8 mouse cellular contexts compared by ENCODE assay signal in the genomic region with DNA sequence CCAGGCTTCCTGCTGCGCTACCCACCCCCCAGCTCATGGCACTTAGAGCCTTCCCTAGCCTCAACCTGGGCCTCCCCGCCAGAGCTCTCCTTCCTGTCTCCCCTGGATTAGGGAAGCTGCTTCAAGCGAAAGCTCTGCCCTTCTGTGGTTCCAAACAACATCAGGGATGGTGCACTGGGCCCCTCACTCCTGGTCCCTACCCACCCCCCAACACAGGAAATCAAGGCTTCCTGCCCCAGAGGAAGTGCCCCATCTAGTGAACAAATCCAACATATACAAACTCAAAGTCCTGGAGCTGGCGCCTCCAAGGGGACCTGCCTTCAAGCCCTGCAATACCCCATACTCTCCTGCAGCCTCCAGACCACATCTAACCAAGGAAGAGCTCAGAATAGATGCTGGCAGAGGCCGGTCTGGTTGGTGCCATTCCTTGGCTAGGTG. TPM values are rescaled to one million over a fixed set of nuclear protein-coding genes. Genes with fewer than 3 reads are reported as not detected.
A peak's percentile ranks its signal among the peaks of the same experiment; 100 is the strongest.
DNase-seq lines count a peak whose midpoint lies in the region; ATAC-seq and TF ChIP-seq lines count a peak whose summit lies in the region.

No protein-coding gene starts in this region.

- WGBS in liver, embryonic 12.5 days (ENCODE audit: insufficient replicate concordance), result 29% methylated on average over 5 of the region's 5 CpGs
- WGBS in olfactory bulb, adult 2 months, result 89% methylated on average over 5 of the region's 5 CpGs

- no peak for ATAC-seq in liver, embryonic 12.5 days

- H3K27me3 ChIP-seq in liver, embryonic 12.5 days (replicated peaks), result peaks cover 42% of the 10 kb centered on the region

- DNase-seq in 416B (ENCODE audit: low read depth) (peak; percentile 59), ZHBTc4 (ENCODE audit: low read depth, low spot score) (peak; percentile 20)
- peak; percentile 59 for DNase-seq in heart, postnatal 4 days
- DNase-seq in cerebellum, postnatal 4 days (ENCODE audit: low spot score in 2 of 2), result no peak
- DNase-seq in urinary bladder, postnatal 36 days (ENCODE audit: low spot score in 2 of 2), result no peak
- DNase-seq in frontal cortex, postnatal 10 days (ENCODE audit: low spot score in 2 of 2), result no peak

- no peak overlapping the region for H3K9ac ChIP-seq in liver, embryonic 12.5 days

- no peak for TF ChIP-seq POLR2A in olfactory bulb, adult 2 months (IDR thresholded peaks at IDR 0.05; ENCODE audit: insufficient read depth, low read depth, low read length)

- peak overlapping the region; percentile 97 for H3K4me2 ChIP-seq in liver, embryonic 12.5 days

- peaks cover 95% of the 10 kb centered on the region for H3K4me1 ChIP-seq in liver, embryonic 12.5 days
- peaks cover 58% of the 10 kb centered on the region for H3K4me1 ChIP-seq in olfactory bulb, adult 2 months (ENCODE audit: control insufficient read depth, insufficient read depth, low read length)

- H3K36me3 ChIP-seq in liver, embryonic 12.5 days, result peaks cover 4% of the 10 kb centered on the region

- H3K4me3 ChIP-seq in liver, embryonic 12.5 days, result peak overlapping the region; percentile 76; the same call in 1 of the 2 replicates
- no peak overlapping the region for H3K4me3 ChIP-seq in olfactory bulb, adult 2 months (ENCODE audit: insufficient read depth, low read depth, low read length)

- TF ChIP-seq CTCF in olfactory bulb, adult 2 months (IDR thresholded peaks at IDR 0.05; ENCODE audit: insufficient read depth, low read depth, low read length), result no peak

- peak overlapping the region; percentile 53; the same call in 1 of the 2 replicates for H3K27ac ChIP-seq in liver, embryonic 12.5 days
- H3K27ac ChIP-seq in olfactory bulb, adult 2 months (ENCODE audit: insufficient read depth, low read depth, low read length), result peak overlapping the region; percentile 16; the same call in 1 of the 2 replicates

- no peaks in the 10 kb centered on the region for H3K9me3 ChIP-seq in liver, embryonic 12.5 days (replicated peaks)

RNA-seq across cellular contexts. Expression of a gene that starts 15.4 kb away (rescaled TPM):
- 10 to 100 TPM; 51.6 to 52.0 TPM for total RNA-seq in heart, postnatal 4 days (2021)
- 14.0 and 14.3 TPM in 2 replicates for polyA plus RNA-seq in liver, embryonic 12.5 days (2016; fragmentation: Nextera tagmentation; extraction: Ambion mirVana)
- polyA plus RNA-seq in olfactory bulb, adult 2 months (2012; ENCODE audit: insufficient read depth, insufficient read length, low replicate concordance, missing spikeins), result 147 TPM in 1 of 2 replicates, not detected in the other

RNA-seq across cellular contexts. Expression of a gene that starts 50.6 kb away (rescaled TPM):
- total RNA-seq in heart, postnatal 4 days (2021), result 10 to 100 TPM; 58.7 to 59.2 TPM
- polyA plus RNA-seq in liver, embryonic 12.5 days (2016; fragmentation: Nextera tagmentation; extraction: Ambion mirVana), result 83.8 and 88.7 TPM in 2 replicates
- not detected in 2 replicates for polyA plus RNA-seq in olfactory bulb, adult 2 months (2012; ENCODE audit: insufficient read depth, insufficient read length, low replicate concordance, missing spikeins)

Comparison
In these comparisons a context has a peak if more than half of its experiments do, and no peak if none do; other contexts are left out.
1. DNase-seq: peak in 416B (single experiment), ZHBTc4 (single experiment) and heart, postnatal 4 days (single experiment); none in cerebellum, postnatal 4 days (0 of 2), urinary bladder, postnatal 36 days (0 of 2) and frontal cortex, postnatal 10 days (0 of 2).